Mouse (Mus musculus): ENCODE measurements around the gene Map4k2.
A peak's percentile ranks its signal among the peaks of the same experiment; 100 is the strongest.

The Map4k2 gene

GRCm38 (mm10) chr19:6346023-6346422, 5.1 kb downstream of the Map4k2 start:
- DNase-seq (ENCODE audit: low spot score in 2 of 2): no peak

DNA sequence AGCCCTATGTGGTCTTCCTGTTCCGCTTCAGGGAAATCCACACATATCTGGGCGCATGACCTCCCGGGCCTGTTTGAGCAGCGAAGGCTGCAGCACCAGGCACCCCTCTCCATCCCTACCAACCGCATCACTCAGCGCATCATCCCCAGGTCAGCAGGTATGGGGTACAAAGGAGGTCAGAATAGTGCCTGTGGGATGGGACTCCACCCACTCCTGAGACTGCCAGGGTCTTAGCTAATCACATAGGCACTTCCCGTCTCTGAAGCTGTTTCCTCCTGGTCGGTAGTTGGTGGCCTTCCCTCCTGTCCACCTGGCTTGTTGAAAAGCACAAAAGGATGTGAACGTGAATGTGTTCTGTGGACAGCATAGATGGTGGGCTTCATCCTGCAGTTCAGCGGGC, 5.7 kb downstream of the Map4k2 start:
- DNase-seq (ENCODE audit: low spot score in 2 of 2): no peak

- no peak for DNase-seq (ENCODE audit: low spot score in 2 of 2)
Measured at GRCm38 (mm10) chr19:6347615-6348014, 6.7 kb downstream of the Map4k2 start.

DNA sequence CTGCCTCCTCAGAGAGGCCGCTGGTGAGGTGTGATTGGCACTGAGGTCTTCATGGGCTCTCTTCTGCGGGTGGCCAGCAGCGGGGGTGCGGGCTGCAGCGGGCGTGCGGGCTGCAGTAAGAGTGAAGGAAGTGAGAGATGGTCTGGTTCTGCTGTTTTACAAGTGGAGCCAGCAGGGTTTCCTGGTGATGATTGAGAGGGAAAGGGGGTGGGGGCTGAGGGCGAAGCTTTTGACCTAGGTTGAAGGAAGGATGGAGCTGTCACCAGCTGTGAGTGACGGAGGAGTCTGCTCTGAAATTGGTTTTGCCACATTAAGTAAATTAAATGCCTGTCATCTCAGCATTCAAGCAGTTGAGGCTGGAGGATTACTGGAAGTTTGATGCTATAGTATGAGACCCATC, 7.8 kb downstream of the Map4k2 start:
- no peak for DNase-seq (ENCODE audit: low spot score in 2 of 2)

DNA sequence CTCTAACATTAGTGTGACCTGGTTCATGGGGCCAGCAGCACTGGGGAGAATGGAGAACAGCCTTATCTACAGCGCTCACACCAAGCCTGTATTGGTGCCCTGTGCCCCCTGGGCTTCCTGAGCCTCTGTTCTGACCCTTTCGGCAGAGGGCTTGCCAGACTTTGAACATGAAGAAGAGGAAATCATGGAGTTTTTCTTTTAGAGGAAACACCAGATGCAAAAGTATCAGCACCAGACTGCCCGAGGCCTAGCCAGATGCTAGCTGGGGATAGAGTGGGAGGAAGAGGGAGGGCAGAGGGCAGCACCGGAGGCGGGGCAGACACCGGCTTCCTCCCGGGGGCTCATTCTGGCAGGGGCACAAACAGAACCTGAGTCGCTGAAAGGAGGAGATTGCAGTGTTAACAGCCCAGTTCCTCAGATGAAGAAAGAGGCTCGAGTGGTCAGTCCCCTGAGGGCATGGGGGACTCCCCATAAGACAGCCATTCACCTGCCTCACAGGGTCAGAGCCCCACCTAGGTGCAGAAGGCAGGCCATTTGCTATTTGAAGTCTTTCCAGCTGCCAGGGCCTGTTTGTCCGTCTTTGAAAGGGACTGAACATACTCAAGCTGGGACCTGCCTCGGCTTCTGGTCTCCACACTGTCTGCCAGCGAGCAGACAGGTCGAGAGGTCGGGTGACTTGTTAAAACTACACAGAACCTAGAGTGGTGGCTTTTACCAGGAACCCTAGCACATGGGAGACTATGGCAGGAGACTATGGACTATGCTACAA, 8.5 kb downstream of the Map4k2 start:
- no peak for DNase-seq (ENCODE audit: low spot score in 2 of 2)

GRCm38 (mm10) chr19:6351431-6352106, 10.6 kb downstream of the Map4k2 start:
- DNase-seq (ENCODE audit: low spot score in 2 of 2): no peak

DNA sequence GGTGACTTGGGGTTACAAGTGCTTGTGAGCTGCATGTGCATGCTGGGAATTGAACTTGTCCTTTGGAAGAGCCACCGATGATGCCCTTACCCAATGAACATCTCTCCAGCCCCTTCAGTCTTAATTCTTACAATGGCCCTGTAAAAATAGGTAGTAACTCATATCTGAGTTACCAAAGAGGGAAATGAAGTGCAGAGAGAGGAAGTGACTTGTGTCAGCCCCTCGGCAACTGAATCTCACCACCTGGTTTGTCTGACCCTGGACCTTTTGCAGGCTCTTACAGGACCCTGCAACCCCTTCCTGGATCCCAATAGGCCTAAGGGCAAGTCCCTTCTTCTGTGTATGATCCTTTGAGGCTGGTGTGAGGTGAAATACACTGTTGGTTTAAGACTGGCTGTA, 11.2 kb downstream of the Map4k2 start:
- DNase-seq (ENCODE audit: low spot score in 2 of 2): no peak

GRCm38 (mm10) chr19:6354030-6354429, 13.1 kb downstream of the Map4k2 start:
- DNase-seq (ENCODE audit: low spot score in 2 of 2): no peak

GRCm38 (mm10) chr19:6361291-6361690, 20.4 kb downstream of the Map4k2 start:
- no peak for DNase-seq (ENCODE audit: low spot score in 2 of 2)

DNA sequence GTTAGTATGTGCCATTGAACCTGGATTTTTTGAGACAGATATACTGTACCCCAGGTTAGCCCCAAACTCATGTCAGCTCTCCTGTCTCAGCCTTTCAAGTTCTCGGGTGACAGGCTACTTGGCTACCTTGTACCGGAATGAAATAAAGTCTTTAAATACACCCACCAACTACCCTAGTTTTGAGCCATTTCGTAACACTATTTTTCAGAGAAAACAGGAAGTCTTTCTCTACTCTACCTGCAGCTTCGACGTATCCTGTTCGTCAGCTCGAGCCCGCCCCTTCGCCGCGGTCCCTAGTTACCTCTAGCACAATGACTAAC, 22.1 kb downstream of the Map4k2 start:
- DNase-seq (ENCODE audit: low spot score in 2 of 2): no peak

GRCm38 (mm10) chr19:6363411-6364240, 22.7 kb downstream of the Map4k2 start, which contains the start of gene Sf1:
Gene Sf1 (plus strand): TSS chr19:6363690.
- peak; percentile 100 for DNase-seq (ENCODE audit: low spot score in 2 of 2)

DNA sequence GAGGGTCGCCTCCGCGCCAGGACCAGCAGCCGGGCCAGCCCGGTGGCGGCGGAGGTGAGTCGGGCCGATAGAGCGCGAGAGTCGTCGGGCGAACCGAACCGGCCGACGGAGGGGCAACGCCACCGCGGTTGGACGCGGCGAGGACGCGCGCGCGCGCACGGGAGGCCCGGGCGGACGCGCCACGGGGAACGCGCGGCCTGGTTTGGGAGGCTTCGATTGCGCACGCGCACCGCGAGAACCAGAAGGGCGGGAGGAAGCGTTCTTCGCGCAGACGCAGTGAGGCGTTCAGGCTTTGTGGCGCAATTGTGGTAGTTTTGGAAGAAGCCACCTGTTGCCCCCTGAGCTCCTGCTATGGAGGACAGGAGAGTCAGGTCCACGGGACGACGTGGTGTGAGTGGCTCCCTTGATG, 23.4 kb downstream of the Map4k2 start:
- DNase-seq (ENCODE audit: low spot score in 2 of 2): peak; percentile 84 to 86

DNA sequence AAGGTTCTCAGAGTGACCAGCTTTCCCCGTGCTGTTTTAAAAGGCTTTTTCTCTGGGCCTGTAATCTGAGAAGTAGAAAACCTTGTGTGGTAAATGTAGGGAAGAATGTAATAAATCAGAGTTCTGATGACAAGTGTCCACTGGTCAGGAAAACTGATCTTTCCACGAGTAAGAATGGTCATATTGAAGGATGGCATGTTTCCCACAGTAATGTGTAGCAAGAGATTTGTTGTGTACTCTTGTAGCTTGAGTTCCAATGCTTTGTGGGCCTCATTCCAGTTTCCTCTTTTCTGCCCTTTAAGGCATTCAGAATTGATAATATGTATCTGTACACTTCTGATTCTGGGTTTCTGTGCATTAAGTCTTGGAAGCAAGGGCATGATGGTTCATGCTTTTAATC, 23.9 kb downstream of the Map4k2 start:
- DNase-seq (ENCODE audit: low spot score in 2 of 2): no peak

- DNase-seq (ENCODE audit: low spot score in 2 of 2): no peak
Measured at GRCm38 (mm10) chr19:6370175-6370574, 29.2 kb downstream of the Map4k2 start.

DNA sequence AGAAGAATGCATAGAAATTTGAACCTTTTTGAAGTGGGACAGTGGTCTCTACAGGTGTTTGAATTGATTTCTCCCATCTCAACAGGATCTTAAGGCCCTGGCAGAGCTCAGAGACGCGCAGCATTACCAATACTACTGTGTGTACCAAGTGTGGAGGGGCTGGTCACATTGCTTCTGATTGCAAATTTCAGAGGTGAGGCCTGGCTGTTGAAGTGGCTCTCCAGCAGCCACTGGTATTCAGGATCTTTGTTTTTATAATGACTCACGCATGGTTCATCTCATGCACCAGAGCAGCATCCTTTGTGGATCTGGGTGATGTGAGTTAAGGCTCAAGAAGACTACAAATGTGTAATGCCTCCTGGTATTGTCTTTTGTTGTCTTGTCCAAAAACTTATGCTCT, 31.5 kb downstream of the Map4k2 start:
- no peak for DNase-seq (ENCODE audit: low spot score in 2 of 2)

GRCm38 (mm10) chr19:6373539-6374400, 32.8 kb downstream of the Map4k2 start:
- DNase-seq (ENCODE audit: low spot score in 2 of 2): peak; percentile 58 to 73

DNA sequence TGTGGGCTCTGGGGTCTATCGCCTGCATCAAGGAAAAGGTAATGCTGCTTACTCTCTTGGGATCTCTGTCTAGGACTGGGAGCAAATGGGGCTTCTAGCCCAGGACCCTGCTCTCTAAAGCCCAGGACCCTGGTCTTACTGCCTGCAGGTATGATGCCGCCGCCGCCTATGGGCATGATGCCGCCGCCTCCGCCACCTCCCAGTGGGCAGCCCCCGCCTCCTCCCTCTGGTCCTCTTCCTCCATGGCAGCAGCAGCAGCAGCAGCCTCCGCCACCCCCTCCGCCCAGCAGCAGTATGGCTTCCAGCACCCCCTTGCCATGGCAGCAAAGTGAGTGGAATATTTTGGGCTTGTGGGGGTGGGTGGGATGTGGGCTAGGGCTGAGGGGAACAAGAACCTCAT, 33.6 kb downstream of the Map4k2 start:
- DNase-seq (ENCODE audit: low spot score in 2 of 2): no peak

- no peak for DNase-seq (ENCODE audit: low spot score in 2 of 2)
Measured at GRCm38 (mm10) chr19:6375423-6376254, 34.7 kb downstream of the Map4k2 start.

DNA sequence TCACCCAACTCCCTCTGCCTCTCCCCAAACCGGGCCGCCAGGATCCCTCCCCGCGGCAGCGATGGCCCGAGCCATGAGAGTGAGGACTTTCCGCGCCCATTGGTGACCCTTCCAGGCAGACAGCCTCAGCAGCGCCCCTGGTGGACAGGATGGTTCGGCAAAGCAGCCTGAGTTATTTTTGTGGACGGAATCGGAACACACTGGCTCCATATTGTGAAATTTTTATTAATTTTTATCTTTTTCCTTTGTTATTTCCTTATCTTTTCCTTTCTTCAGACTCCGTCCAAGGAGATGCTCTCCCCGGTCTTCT, 35.3 kb downstream of the Map4k2 start:
- no peak for DNase-seq (ENCODE audit: low spot score in 2 of 2)

- DNase-seq (ENCODE audit: low spot score in 2 of 2): no peak
Measured at GRCm38 (mm10) chr19:6376643-6377042, 35.7 kb downstream of the Map4k2 start.

Measured in frontal cortex, postnatal 14 days (tissue).